Mouse (Mus musculus): ENCODE results near the gene Atl1. TPM values are rescaled to one million over a fixed set of nuclear protein-coding genes. Genes with fewer than 3 reads are reported as not detected.

The Atl1 gene
- total and polyA plus RNA-seq, 2 experiments from 2014 or later: 2.3 to 8.6 TPM

- no peak overlapping the region for H3K4me3 ChIP-seq (ENCODE audit: low read depth, low read length)
- no peak for TF ChIP-seq EP300 (IDR thresholded peaks at IDR 0.05; ENCODE audit: low read depth)
- no peak for TF ChIP-seq CTCF (IDR thresholded peaks at IDR 0.05; ENCODE audit: low read depth)
- no peaks in the 10 kb centered on the region for H3K27me3 ChIP-seq (ENCODE audit: control insufficient read depth, insufficient read depth, low read length)
- no peaks in the 10 kb centered on the region for H3K4me1 ChIP-seq (ENCODE audit: control insufficient read depth, insufficient read depth)
- no peak overlapping the region for H3K27ac ChIP-seq (ENCODE audit: low read depth)
- H3K4me2 ChIP-seq (ENCODE audit: low read depth, low read length): no peak overlapping the region
- ATAC-seq (ENCODE audit: insufficient read depth, low read depth): no peak
- DNase-seq (ENCODE audit: low spot score): no peak
- H3K9ac ChIP-seq (replicated peaks; ENCODE audit: low read depth, low read length): no peak overlapping the region
- no peaks in the 10 kb centered on the region for H3K36me3 ChIP-seq (replicated peaks; ENCODE audit: control insufficient read depth, insufficient read depth, low read length)
- H3K9me3 ChIP-seq (replicated peaks; ENCODE audit: control insufficient read depth, low read length): no peaks in the 10 kb centered on the region
- 83% methylated on average over 1 of the region's 1 CpGs for WGBS
Measured at GRCm38 (mm10) chr12:69922099-69922498, 29.7 kb downstream of the Atl1 start.

GRCm38 (mm10) chr12:69923128-69923527 is 30.7 kb downstream of the Atl1 start:
- Histone ChIP-seq H3K4me1 (ENCODE audit: control insufficient read depth, insufficient read depth) (no peaks in the 10 kb centered on the region), H3K27me3 (ENCODE audit: control insufficient read depth, insufficient read depth, low read length) (no peaks in the 10 kb centered on the region), H3K27ac (ENCODE audit: low read depth) (no peak overlapping the region), H3K9me3 (replicated peaks; ENCODE audit: control insufficient read depth, low read length) (no peaks in the 10 kb centered on the region), H3K9ac (replicated peaks; ENCODE audit: low read depth, low read length) (no peak overlapping the region), H3K4me3 (ENCODE audit: low read depth, low read length) (no peak overlapping the region), H3K36me3 (replicated peaks; ENCODE audit: control insufficient read depth, insufficient read depth, low read length) (no peaks in the 10 kb centered on the region), H3K4me2 (ENCODE audit: low read depth, low read length) (no peak overlapping the region)
- DNase-seq (ENCODE audit: low spot score) (no peak), ATAC-seq (ENCODE audit: insufficient read depth, low read depth) (no peak)
- TF ChIP-seq CTCF (IDR thresholded peaks at IDR 0.05; ENCODE audit: low read depth) (no peak), EP300 (IDR thresholded peaks at IDR 0.05; ENCODE audit: low read depth) (no peak)
- 84% methylated on average over 3 of the region's 3 CpGs for WGBS

DNA sequence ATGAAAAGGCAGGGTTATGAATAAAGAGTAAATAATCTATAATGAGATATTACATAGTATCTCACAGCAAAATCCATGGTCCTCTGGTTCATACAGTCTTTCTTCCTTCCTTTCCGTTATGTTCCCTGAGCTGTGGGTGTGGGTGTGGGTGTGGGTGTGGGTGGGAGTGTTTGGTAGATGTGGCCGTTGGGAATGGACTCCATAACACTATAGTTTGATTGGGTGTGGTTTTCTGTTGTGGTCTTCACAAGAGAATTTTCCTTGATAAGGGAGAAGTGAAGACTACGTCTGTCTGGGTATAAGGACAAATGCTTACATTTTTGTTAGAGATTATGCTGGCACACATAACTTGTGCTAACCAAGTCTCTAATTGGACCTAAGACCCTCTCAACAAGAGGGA is 31.2 kb downstream of the Atl1 start:
- Histone ChIP-seq H3K9ac (replicated peaks; ENCODE audit: low read depth, low read length) (no peak overlapping the region), H3K36me3 (replicated peaks; ENCODE audit: control insufficient read depth, insufficient read depth, low read length) (no peaks in the 10 kb centered on the region), H3K4me1 (ENCODE audit: control insufficient read depth, insufficient read depth) (no peaks in the 10 kb centered on the region), H3K4me3 (ENCODE audit: low read depth, low read length) (no peak overlapping the region), H3K9me3 (replicated peaks; ENCODE audit: control insufficient read depth, low read length) (no peaks in the 10 kb centered on the region), H3K4me2 (ENCODE audit: low read depth, low read length) (no peak overlapping the region), H3K27me3 (ENCODE audit: control insufficient read depth, insufficient read depth, low read length) (no peaks in the 10 kb centered on the region), H3K27ac (ENCODE audit: low read depth) (no peak overlapping the region)
- TF ChIP-seq CTCF (IDR thresholded peaks at IDR 0.05; ENCODE audit: low read depth): no peak
- TF ChIP-seq EP300 (IDR thresholded peaks at IDR 0.05; ENCODE audit: low read depth): no peak
- 59% methylated on average over 3 of the region's 3 CpGs for WGBS
- ATAC-seq (ENCODE audit: insufficient read depth, low read depth) (no peak), DNase-seq (ENCODE audit: low spot score) (no peak)

GRCm38 (mm10) chr12:69924012-69924411 is 31.6 kb downstream of the Atl1 start:
- peak; percentile 37 for DNase-seq (ENCODE audit: low spot score)
- no peak for ATAC-seq (ENCODE audit: insufficient read depth, low read depth)
- Histone ChIP-seq H3K27ac (ENCODE audit: low read depth) (no peak overlapping the region), H3K9ac (replicated peaks; ENCODE audit: low read depth, low read length) (no peak overlapping the region), H3K4me3 (ENCODE audit: low read depth, low read length) (no peak overlapping the region), H3K4me1 (ENCODE audit: control insufficient read depth, insufficient read depth) (no peaks in the 10 kb centered on the region), H3K36me3 (replicated peaks; ENCODE audit: control insufficient read depth, insufficient read depth, low read length) (no peaks in the 10 kb centered on the region), H3K27me3 (ENCODE audit: control insufficient read depth, insufficient read depth, low read length) (no peaks in the 10 kb centered on the region), H3K9me3 (replicated peaks; ENCODE audit: control insufficient read depth, low read length) (no peaks in the 10 kb centered on the region), H3K4me2 (ENCODE audit: low read depth, low read length) (no peak overlapping the region)
- 15% methylated on average over 5 of the region's 5 CpGs for WGBS
- TF ChIP-seq CTCF (IDR thresholded peaks at IDR 0.05; ENCODE audit: low read depth): peak; percentile 70
- no peak for TF ChIP-seq EP300 (IDR thresholded peaks at IDR 0.05; ENCODE audit: low read depth)

DNA sequence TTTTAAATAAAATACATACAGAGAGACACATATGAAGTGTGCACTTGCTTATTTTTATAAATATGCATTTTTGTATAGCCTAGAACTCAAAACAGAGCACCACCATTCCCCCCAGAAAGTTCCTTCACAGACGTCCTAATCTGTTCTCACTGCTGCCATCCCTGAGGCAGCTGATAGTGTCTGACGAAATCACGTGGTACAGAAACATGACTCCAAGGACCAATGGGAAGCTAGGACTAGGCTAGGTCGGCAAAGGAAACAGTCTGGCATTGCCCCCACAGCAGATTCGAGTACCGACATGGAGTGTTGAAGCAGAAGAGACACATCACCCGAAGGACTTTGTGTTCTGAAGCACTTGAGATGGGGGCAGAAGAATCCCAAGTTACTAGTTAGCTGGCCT is 34.3 kb downstream of the Atl1 start:
- H3K4me2 ChIP-seq (ENCODE audit: low read depth, low read length): no peak overlapping the region
- H3K9ac ChIP-seq (replicated peaks; ENCODE audit: low read depth, low read length): no peak overlapping the region
- no peaks in the 10 kb centered on the region for H3K36me3 ChIP-seq (replicated peaks; ENCODE audit: control insufficient read depth, insufficient read depth, low read length)
- 31% methylated on average over 7 of the region's 7 CpGs for WGBS
- no peaks in the 10 kb centered on the region for H3K9me3 ChIP-seq (replicated peaks; ENCODE audit: control insufficient read depth, low read length)
- H3K4me3 ChIP-seq (ENCODE audit: low read depth, low read length): no peak overlapping the region
- no peaks in the 10 kb centered on the region for H3K4me1 ChIP-seq (ENCODE audit: control insufficient read depth, insufficient read depth)
- TF ChIP-seq EP300 (IDR thresholded peaks at IDR 0.05; ENCODE audit: low read depth) (no peak), CTCF (IDR thresholded peaks at IDR 0.05; ENCODE audit: low read depth) (no peak)
- H3K27me3 ChIP-seq (ENCODE audit: control insufficient read depth, insufficient read depth, low read length): no peaks in the 10 kb centered on the region
- no peak for ATAC-seq (ENCODE audit: insufficient read depth, low read depth)
- no peak for DNase-seq (ENCODE audit: low spot score)
- no peak overlapping the region for H3K27ac ChIP-seq (ENCODE audit: low read depth)

DNA sequence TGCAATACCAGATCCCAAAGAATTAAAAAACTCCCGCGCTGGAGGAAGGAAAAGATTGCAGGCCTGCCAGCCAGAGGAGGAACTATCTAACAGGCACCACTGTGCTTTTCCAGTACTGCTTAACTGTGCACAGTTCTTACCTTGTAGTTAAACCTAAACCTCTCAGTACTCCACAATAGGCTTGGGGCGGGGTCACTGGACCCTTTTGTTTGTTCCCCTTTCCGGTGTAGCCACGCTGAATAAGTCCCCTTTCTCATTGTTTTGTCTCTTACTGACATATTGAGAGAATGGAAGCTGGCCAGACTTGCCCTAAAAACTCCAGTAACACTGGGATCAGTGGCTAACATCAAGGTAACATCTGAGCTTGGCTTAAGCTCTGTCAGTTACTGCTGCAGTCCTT is 45.3 kb downstream of the Atl1 start:
- H3K27me3 ChIP-seq (ENCODE audit: control insufficient read depth, insufficient read depth, low read length): no peaks in the 10 kb centered on the region

More for the DNA sequence above, 45.3 kb downstream of the Atl1 start:
- DNase-seq (ENCODE audit: low spot score) (no peak), ATAC-seq (ENCODE audit: insufficient read depth, low read depth) (no peak)
- Histone ChIP-seq H3K4me2 (ENCODE audit: low read depth, low read length) (no peak overlapping the region), H3K4me3 (ENCODE audit: low read depth, low read length) (no peak overlapping the region), H3K4me1 (ENCODE audit: control insufficient read depth, insufficient read depth) (peaks cover 5% of the 10 kb centered on the region; the same call in 1 of the 2 replicates), H3K9me3 (replicated peaks; ENCODE audit: control insufficient read depth, low read length) (no peaks in the 10 kb centered on the region), H3K9ac (replicated peaks; ENCODE audit: low read depth, low read length) (no peak overlapping the region), H3K27ac (ENCODE audit: low read depth) (no peak overlapping the region), H3K36me3 (replicated peaks; ENCODE audit: control insufficient read depth, insufficient read depth, low read length) (peaks cover 6% of the 10 kb centered on the region; the same call in 1 of the 2 replicates)
- TF ChIP-seq EP300 (IDR thresholded peaks at IDR 0.05; ENCODE audit: low read depth) (no peak), CTCF (IDR thresholded peaks at IDR 0.05; ENCODE audit: low read depth) (no peak)
- WGBS: 79% methylated on average over 5 of the region's 5 CpGs

All from heart, postnatal 0 days (tissue).